Mouse (Mus musculus): Measurements from ENCODE around the gene Lrmda. TPM values are rescaled to one million over a fixed set of nuclear protein-coding genes. Genes with fewer than 3 reads are reported as not detected.

The Lrmda gene
- polyA plus RNA-seq, 1 experiment from 2014 or later, result 0.33 TPM

DNA sequence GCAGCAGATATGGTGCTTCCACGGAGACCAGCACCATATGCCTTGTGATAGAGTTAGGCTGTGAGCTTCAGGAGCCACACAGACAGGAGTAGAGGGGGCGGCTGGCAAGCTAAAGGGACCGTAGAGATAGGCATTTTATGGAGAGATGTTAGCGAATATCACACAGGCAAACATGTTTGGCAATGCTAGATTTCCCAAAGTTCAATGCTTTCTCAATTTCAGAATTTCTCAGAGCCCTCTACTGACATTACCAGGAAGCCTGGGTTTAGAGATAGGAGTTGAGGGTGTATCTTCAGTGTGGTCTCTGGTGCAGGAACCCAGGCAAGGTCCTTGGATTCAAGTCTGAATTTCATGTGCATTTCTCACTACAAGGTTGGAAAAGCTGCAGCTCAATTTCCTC lies 36.7 kb downstream of the Lrmda start:
- H3K27me3 ChIP-seq (replicated peaks), result no peaks in the 10 kb centered on the region
- no peak for ATAC-seq (ENCODE audit: low FRiP score, low read depth)
- H3K4me1 ChIP-seq, result peaks cover 8% of the 10 kb centered on the region
- no peak overlapping the region for H3K27ac ChIP-seq
- H3K9ac ChIP-seq, result no peak overlapping the region
- H3K9me3 ChIP-seq, result no peaks in the 10 kb centered on the region
- H3K36me3 ChIP-seq, result no peaks in the 10 kb centered on the region
- no peak overlapping the region for H3K4me2 ChIP-seq (replicated peaks)
- no peak overlapping the region for H3K4me3 ChIP-seq
- 87% methylated on average over 4 of the region's 4 CpGs for WGBS

DNA sequence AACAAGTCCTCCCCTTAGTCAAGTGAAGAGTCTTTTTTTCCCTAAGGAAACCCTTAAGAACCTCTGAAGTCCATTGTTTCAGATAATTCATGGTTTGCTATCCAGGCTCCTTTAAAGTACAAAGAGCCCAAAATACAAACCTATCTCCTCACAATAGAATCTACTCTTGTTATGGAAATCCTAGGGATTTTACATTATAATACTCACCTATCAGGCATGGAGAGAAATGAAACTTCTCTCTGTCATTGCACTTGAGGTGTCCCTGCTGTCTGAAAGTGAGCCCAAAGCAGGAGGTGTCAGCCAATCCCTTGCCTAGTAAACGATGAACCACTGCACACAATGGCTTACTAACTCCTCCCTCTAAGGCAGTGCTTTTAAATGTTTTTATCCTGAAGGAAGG lies 39.2 kb downstream of the Lrmda start:
- no peak overlapping the region for H3K4me3 ChIP-seq
- no peaks in the 10 kb centered on the region for H3K36me3 ChIP-seq
- peaks cover 10% of the 10 kb centered on the region for H3K4me1 ChIP-seq
- H3K4me2 ChIP-seq (replicated peaks), result no peak overlapping the region
- H3K27me3 ChIP-seq (replicated peaks), result no peaks in the 10 kb centered on the region
- WGBS, result 49% methylated on average over 1 of the region's 1 CpGs
- no peak overlapping the region for H3K9ac ChIP-seq
- no peak overlapping the region for H3K27ac ChIP-seq
- no peaks in the 10 kb centered on the region for H3K9me3 ChIP-seq
- no peak for ATAC-seq (ENCODE audit: low FRiP score, low read depth)

DNA sequence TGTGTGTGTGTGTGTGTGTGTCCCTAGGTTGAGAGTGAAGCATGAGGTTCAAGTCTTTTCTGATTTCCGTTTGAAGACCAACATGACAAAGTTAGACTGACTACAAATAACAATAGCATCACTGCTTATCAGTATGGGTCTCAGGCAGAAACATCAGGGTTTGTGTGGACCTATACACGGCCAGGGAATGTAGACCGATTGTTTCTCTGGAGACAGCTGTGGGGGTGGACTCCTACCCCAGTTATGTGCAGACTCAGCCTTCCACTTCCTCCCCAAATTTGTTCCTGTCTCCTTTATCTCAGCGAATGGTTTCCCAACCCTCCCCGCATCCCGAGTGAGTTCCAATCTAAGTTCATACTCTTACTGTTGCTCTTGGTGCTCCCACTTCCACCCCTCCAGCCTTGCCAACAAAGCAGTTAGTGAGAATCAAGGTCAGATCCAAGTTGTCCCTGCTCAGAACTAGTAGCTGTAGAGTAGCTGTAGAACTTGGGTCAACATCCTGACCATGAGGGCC lies 39.9 kb downstream of the Lrmda start:
- H3K4me3 ChIP-seq, result no peak overlapping the region
- no peak overlapping the region for H3K9ac ChIP-seq
- H3K27ac ChIP-seq, result no peak overlapping the region
- no peaks in the 10 kb centered on the region for H3K36me3 ChIP-seq
- WGBS, result 91% methylated on average over 6 of the region's 6 CpGs
- no peaks in the 10 kb centered on the region for H3K9me3 ChIP-seq
- no peak for ATAC-seq (ENCODE audit: low FRiP score, low read depth)
- peaks cover 10% of the 10 kb centered on the region for H3K4me1 ChIP-seq
- H3K4me2 ChIP-seq (replicated peaks), result no peak overlapping the region
- H3K27me3 ChIP-seq (replicated peaks), result no peaks in the 10 kb centered on the region

DNA sequence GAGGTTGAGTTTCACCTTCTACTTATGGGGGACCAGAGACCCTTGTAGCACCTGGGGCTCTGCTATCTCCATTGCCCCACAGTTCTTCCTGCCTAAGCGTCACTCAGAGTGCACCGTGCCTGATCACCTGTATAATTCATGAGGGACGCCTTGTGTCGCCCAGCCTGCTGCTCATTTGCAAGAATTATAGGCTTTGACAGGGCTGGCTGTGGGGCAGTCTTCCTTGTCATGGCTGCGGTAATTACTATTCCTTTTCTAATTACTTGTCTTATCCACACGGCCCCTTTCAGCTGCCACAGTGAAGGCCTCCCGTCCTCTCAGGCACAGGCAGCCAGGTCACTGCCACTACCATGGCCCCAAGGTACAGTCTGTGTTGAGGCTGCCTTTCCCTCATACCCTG lies 41.3 kb downstream of the Lrmda start:
- Histone ChIP-seq H3K27me3 (replicated peaks) (no peaks in the 10 kb centered on the region), H3K4me1 (peaks cover 10% of the 10 kb centered on the region), H3K9ac (no peak overlapping the region), H3K36me3 (no peaks in the 10 kb centered on the region), H3K4me2 (replicated peaks) (no peak overlapping the region), H3K27ac (no peak overlapping the region), H3K9me3 (no peaks in the 10 kb centered on the region), H3K4me3 (no peak overlapping the region)
- 17% methylated on average over 7 of the region's 7 CpGs for WGBS
- peak; percentile 58; the same call in 1 of the 2 replicates for ATAC-seq (ENCODE audit: low FRiP score, low read depth)

DNA sequence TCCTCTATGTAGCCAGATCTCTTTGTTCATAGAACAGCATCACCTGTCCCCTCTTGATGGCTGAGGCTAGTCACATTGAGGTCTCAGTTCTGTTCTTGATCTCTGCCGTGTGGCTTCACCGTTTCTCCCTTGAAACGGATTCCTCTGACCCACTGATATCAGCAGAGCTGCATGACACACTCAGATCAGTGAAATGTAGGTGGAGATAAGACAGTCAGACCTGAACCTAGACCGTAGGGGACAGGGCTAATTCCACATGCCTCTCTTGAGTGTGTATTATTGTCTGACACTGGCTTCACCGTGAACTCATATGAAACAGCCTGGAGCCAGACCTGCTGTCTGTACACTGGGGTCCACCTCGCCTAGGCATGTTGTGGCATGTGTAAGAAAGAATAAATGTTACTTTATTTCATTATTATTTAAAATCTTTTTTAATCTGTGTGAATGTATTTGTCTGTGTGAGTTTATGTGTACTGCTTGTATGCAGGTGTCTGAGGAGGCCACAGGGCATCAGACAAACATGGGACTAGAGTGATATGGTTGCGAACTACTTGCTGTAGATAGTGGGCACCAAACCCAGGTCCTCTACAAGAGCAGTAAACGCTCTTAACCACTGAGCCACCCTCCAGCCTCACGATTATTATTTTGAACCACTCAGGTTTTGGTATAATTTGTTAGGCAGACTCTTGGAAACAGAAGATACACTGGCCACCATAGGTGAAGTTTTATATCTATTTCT lies 42.8 kb downstream of the Lrmda start:
- 91% methylated on average over 9 of the region's 9 CpGs for WGBS

DNA sequence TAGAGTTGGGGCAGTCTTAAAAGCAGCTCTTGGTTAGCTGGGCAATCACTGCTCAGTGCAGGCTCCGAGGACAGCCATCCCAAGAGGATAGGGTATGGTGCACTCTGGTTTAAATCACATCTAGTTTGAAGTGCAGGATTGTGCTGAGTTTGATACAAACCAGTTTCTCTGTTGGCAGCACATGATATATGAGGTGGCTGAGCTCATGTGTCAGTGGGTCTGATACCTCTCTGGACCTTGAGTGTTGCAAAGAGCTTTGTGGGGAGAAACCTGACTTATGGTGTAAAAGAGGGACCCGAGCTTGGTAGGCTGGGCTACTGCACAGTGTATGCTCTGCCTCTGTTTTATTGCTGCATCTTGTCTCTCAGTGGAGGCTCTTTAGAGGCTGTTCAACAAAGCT lies 49.7 kb downstream of the Lrmda start:
- H3K4me3 ChIP-seq, result no peak overlapping the region
- H3K9ac ChIP-seq, result no peak overlapping the region
- H3K27me3 ChIP-seq (replicated peaks), result no peaks in the 10 kb centered on the region
- H3K9me3 ChIP-seq, result no peaks in the 10 kb centered on the region
- ATAC-seq (ENCODE audit: low FRiP score, low read depth), result no peak
- WGBS, result 32% methylated on average over 2 of the region's 2 CpGs
- H3K4me1 ChIP-seq, result no peaks in the 10 kb centered on the region
- H3K27ac ChIP-seq, result no peak overlapping the region
- H3K36me3 ChIP-seq, result no peaks in the 10 kb centered on the region
- no peak overlapping the region for H3K4me2 ChIP-seq (replicated peaks)

More for the DNA sequence above, 42.8 kb downstream of the Lrmda start:
- Histone ChIP-seq H3K4me1 (peaks cover 10% of the 10 kb centered on the region), H3K9me3 (no peaks in the 10 kb centered on the region), H3K27ac (no peak overlapping the region), H3K4me2 (replicated peaks) (no peak overlapping the region), H3K4me3 (no peak overlapping the region), H3K9ac (no peak overlapping the region), H3K27me3 (replicated peaks) (no peaks in the 10 kb centered on the region), H3K36me3 (no peaks in the 10 kb centered on the region)
- ATAC-seq (ENCODE audit: low FRiP score, low read depth), result no peak

- Histone ChIP-seq H3K9me3 (no peaks in the 10 kb centered on the region), H3K36me3 (no peaks in the 10 kb centered on the region), H3K4me3 (no peak overlapping the region), H3K4me1 (no peaks in the 10 kb centered on the region), H3K27me3 (replicated peaks) (no peaks in the 10 kb centered on the region), H3K9ac (no peak overlapping the region), H3K27ac (no peak overlapping the region), H3K4me2 (replicated peaks) (no peak overlapping the region)
- no peak for ATAC-seq (ENCODE audit: low FRiP score, low read depth)
- WGBS, result 73% methylated on average over 5 of the region's 5 CpGs
Observed at GRCm38 (mm10) chr14:22073385-22073784, 53.9 kb downstream of the Lrmda start.

DNA sequence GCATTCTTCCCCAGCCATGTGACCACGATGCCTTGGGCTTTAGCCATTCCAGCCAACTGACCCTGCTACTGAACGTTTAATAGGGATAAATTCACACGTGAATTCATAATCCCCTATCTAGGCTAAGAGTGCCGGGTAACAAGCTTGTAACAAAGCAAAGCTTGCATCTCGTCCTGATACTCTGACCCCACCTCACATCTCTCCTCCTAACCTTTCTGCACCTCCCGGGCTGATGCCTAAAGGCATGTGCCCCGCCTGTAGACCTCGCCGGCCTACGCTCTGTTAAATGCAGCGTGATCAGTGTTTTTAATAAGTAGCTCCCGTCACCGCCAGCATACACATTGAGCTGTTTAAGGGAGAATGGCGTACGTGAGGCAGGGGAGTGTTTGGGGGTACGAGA lies 54.7 kb downstream of the Lrmda start:
- no peak overlapping the region for H3K4me2 ChIP-seq (replicated peaks)
- H3K27me3 ChIP-seq (replicated peaks), result no peaks in the 10 kb centered on the region
- H3K27ac ChIP-seq, result no peak overlapping the region
- no peaks in the 10 kb centered on the region for H3K4me1 ChIP-seq
- 51% methylated on average over 16 of the region's 16 CpGs for WGBS
- H3K9me3 ChIP-seq, result no peaks in the 10 kb centered on the region
- no peak overlapping the region for H3K9ac ChIP-seq
- ATAC-seq (ENCODE audit: low FRiP score, low read depth), result no peak
- H3K36me3 ChIP-seq, result no peaks in the 10 kb centered on the region
- no peak overlapping the region for H3K4me3 ChIP-seq

GRCm38 (mm10) chr14:22083931-22084330 lies 64.4 kb downstream of the Lrmda start:
- Histone ChIP-seq H3K9me3 (no peaks in the 10 kb centered on the region; the same call in 1 of the 2 replicates), H3K4me1 (0 out of 2 replicates have a peak, but pooled peaks cover 6% of the 10 kb centered on the region), H3K9ac (no peak overlapping the region), H3K27me3 (replicated peaks) (no peaks in the 10 kb centered on the region), H3K27ac (no peak overlapping the region), H3K4me2 (replicated peaks) (no peak overlapping the region), H3K4me3 (no peak overlapping the region), H3K36me3 (no peaks in the 10 kb centered on the region)
- WGBS, result 72% methylated on average over 3 of the region's 3 CpGs
- ATAC-seq (ENCODE audit: low FRiP score, low read depth), result no peak

GRCm38 (mm10) chr14:22085411-22085810 lies 65.9 kb downstream of the Lrmda start:
- no peak overlapping the region for H3K4me3 ChIP-seq
- no peaks in the 10 kb centered on the region for H3K36me3 ChIP-seq
- H3K27me3 ChIP-seq (replicated peaks), result no peaks in the 10 kb centered on the region
- no peak overlapping the region for H3K4me2 ChIP-seq (replicated peaks)
- no peak for ATAC-seq (ENCODE audit: low FRiP score, low read depth)
- H3K9ac ChIP-seq, result no peak overlapping the region
- 87% methylated on average over 3 of the region's 3 CpGs for WGBS
- H3K27ac ChIP-seq, result no peak overlapping the region
- peaks cover 16% of the 10 kb centered on the region for H3K4me1 ChIP-seq
- H3K9me3 ChIP-seq, result no peaks in the 10 kb centered on the region; the same call in 1 of the 2 replicates

- Histone ChIP-seq H3K9ac (no peak overlapping the region), H3K4me3 (no peak overlapping the region), H3K36me3 (no peaks in the 10 kb centered on the region), H3K9me3 (no peaks in the 10 kb centered on the region; the same call in 1 of the 2 replicates), H3K4me2 (replicated peaks) (no peak overlapping the region), H3K4me1 (peaks cover 39% of the 10 kb centered on the region), H3K27ac (no peak overlapping the region), H3K27me3 (replicated peaks) (no peaks in the 10 kb centered on the region)
- no peak for ATAC-seq (ENCODE audit: low FRiP score, low read depth)
- 91% methylated on average over 2 of the region's 2 CpGs for WGBS
Observed at GRCm38 (mm10) chr14:22088604-22089003, 69.1 kb downstream of the Lrmda start.

GRCm38 (mm10) chr14:22089331-22089730 lies 69.8 kb downstream of the Lrmda start:
- H3K9me3 ChIP-seq, result no peaks in the 10 kb centered on the region; the same call in 1 of the 2 replicates
- no peak overlapping the region for H3K27ac ChIP-seq
- no peak for ATAC-seq (ENCODE audit: low FRiP score, low read depth)
- H3K9ac ChIP-seq, result no peak overlapping the region
- H3K27me3 ChIP-seq (replicated peaks), result no peaks in the 10 kb centered on the region
- H3K36me3 ChIP-seq, result no peaks in the 10 kb centered on the region
- H3K4me2 ChIP-seq (replicated peaks), result no peak overlapping the region
- 73% methylated on average over 7 of the region's 7 CpGs for WGBS
- H3K4me3 ChIP-seq, result no peak overlapping the region
- peaks cover 42% of the 10 kb centered on the region for H3K4me1 ChIP-seq
